11 mouse cellular contexts compared by ENCODE assay signal in the genomic region with DNA sequence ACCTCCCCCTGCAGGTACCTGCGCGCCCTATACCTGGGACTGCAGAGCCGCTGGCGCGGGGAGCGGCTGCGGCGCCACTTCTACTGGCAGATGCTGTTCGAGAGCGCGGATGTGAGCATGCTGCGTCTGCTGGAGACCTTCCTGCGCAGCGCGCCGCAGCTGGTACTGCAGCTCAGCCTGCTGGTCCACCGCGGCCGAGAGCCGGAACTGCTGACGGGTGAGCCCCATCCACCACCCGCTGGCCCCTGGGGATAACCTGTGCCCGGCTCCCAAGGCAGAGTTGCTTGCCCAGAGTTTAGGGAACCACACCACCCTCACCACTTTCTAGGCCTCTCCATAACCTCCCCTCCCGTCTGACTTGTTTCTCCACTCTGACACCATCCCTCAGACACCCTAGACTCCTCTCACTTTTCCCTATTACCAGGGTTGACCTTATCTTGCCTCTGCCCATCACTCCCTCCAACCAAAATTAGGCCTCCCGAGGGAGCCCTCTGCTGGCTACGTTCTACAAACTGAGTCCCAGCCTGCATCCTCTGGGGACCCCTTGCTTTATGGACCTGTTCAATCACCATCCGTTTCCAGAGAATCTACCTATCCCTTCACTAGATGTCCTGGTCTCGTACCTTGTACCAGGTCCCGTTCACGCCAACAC. TPM values are rescaled to one million over a fixed set of nuclear protein-coding genes. Genes with fewer than 3 reads are reported as not detected.
A peak's percentile ranks its signal among the peaks of the same experiment; 100 is the strongest.
DNase-seq lines count a peak whose midpoint lies in the region; ATAC-seq and TF ChIP-seq lines count a peak whose summit lies in the region.
"Had no signal": no experiment of that assay in that cellular context is flagged by ENCODE, and none has a peak within 500 bp of the region (broad histone marks: within the 10 kb centered on the region; RNA-seq: fewer than 3 reads in every experiment).

No protein-coding gene starts in this region.

- H3K27me3 ChIP-seq in midbrain, postnatal 0 days (ENCODE audit: insufficient read depth, low read length) = no peaks in the 10 kb centered on the region
- H3K27me3 ChIP-seq in midbrain, embryonic 13.5 days = peaks cover 32% of the 10 kb centered on the region
- peaks cover 14% of the 10 kb centered on the region for H3K27me3 ChIP-seq in kidney, postnatal 0 days (ENCODE audit: insufficient read depth, low read length)

- no peaks in the 10 kb centered on the region for H3K9me3 ChIP-seq in midbrain, postnatal 0 days (ENCODE audit: low read length)
- no peaks in the 10 kb centered on the region for H3K9me3 ChIP-seq in midbrain, embryonic 13.5 days
- no peaks in the 10 kb centered on the region for H3K9me3 ChIP-seq in kidney, postnatal 0 days (replicated peaks; ENCODE audit: low read length)
- H3K9me3 ChIP-seq: stomach, embryonic 15.5 days had no signal

- no peaks in the 10 kb centered on the region; the same call in 1 of the 2 replicates for H3K4me1 ChIP-seq in midbrain, postnatal 0 days (ENCODE audit: insufficient read depth, low read length)
- peaks cover 22% of the 10 kb centered on the region for H3K4me1 ChIP-seq in midbrain, embryonic 13.5 days (replicated peaks)
- no peaks in the 10 kb centered on the region for H3K4me1 ChIP-seq in kidney, postnatal 0 days (replicated peaks; ENCODE audit: insufficient read depth, low read length)
- H3K4me1 ChIP-seq: stomach, embryonic 15.5 days had no signal

- intact Hi-C loops in gastrocnemius, adult 2 months (cut with DNase I) = no loop called here
- intact Hi-C loops in gastrocnemius, postnatal 36 days (cut with DNase I) = no loop called here
- intact Hi-C loops in heart, postnatal 10 days (cut with DNase I) = no loop called here

- WGBS in midbrain, postnatal 0 days = 13% methylated on average over 30 of the region's 30 CpGs
- 11% methylated on average over 30 of the region's 30 CpGs for WGBS in midbrain, embryonic 13.5 days
- WGBS in kidney, postnatal 0 days = 9% methylated on average over 30 of the region's 30 CpGs

- no peak for ATAC-seq in midbrain, postnatal 0 days (ENCODE audit: low FRiP score)
- no peak for ATAC-seq in midbrain, embryonic 13.5 days
- no peak for ATAC-seq in kidney, postnatal 0 days (replicated peaks; ENCODE audit: low FRiP score, low read depth)

- no peak for DNase-seq in gastrocnemius, adult 2 months
- no peak for DNase-seq in gastrocnemius, postnatal 36 days
- no peak for DNase-seq in midbrain, postnatal 0 days (ENCODE audit: low spot score)
- no peak for DNase-seq in kidney, postnatal 0 days (ENCODE audit: low spot score)
- peak; percentile 19 to 43 for DNase-seq in thymus, postnatal 36 days
- DNase-seq in heart, postnatal 10 days = no peak
- DNase-seq in layer of hippocampus, adult 9-10 months (ENCODE audit: low spot score) = no peak
- DNase-seq: heart, postnatal 14 days had no signal

- no peak overlapping the region for H3K4me2 ChIP-seq in midbrain, postnatal 0 days (ENCODE audit: low read depth, low read length, poor library complexity, severe bottlenecking)
- H3K4me2 ChIP-seq in midbrain, embryonic 13.5 days (replicated peaks) = no peak overlapping the region
- 0 out of 2 replicates have a peak overlapping the region, but pooled peaks have one; percentile 3 for H3K4me2 ChIP-seq in kidney, postnatal 0 days (ENCODE audit: low read length)
- H3K4me2 ChIP-seq: stomach, embryonic 15.5 days had no signal

- peaks cover 16% of the 10 kb centered on the region for H3K36me3 ChIP-seq in midbrain, postnatal 0 days (ENCODE audit: insufficient read depth, low read length)
- H3K36me3 ChIP-seq in midbrain, embryonic 13.5 days = peaks cover 27% of the 10 kb centered on the region
- no peaks in the 10 kb centered on the region for H3K36me3 ChIP-seq in kidney, postnatal 0 days (ENCODE audit: insufficient read depth, low read length)
- H3K36me3 ChIP-seq: stomach, embryonic 15.5 days had no signal

- no peak overlapping the region for H3K27ac ChIP-seq in gastrocnemius, adult 2 months
- H3K27ac ChIP-seq in midbrain, postnatal 0 days (ENCODE audit: low read depth, low read length) = no peak overlapping the region
- H3K27ac ChIP-seq in midbrain, embryonic 13.5 days = no peak overlapping the region
- H3K27ac ChIP-seq in kidney, postnatal 0 days = no peak overlapping the region
- H3K27ac ChIP-seq: stomach, embryonic 15.5 days had no signal

- H3K9ac ChIP-seq in midbrain, postnatal 0 days (replicated peaks; ENCODE audit: low read length, poor library complexity, severe bottlenecking) = no peak overlapping the region
- no peak overlapping the region for H3K9ac ChIP-seq in midbrain, embryonic 13.5 days (replicated peaks)
- no peak overlapping the region for H3K9ac ChIP-seq in kidney, postnatal 0 days (ENCODE audit: low read depth, low read length)
- H3K9ac ChIP-seq: stomach, embryonic 15.5 days had no signal

- TF ChIP-seq CTCF in gastrocnemius, adult 2 months (IDR thresholded peaks at IDR 0.05) = peak; percentile 3; the same call in 1 of the 2 replicates
- TF ChIP-seq CTCF in midbrain, postnatal 0 days (IDR thresholded peaks at IDR 0.05) = peak; percentile 45
- peak; percentile 49; the same call in 1 of the 2 replicates for TF ChIP-seq CTCF in kidney, postnatal 0 days (IDR thresholded peaks at IDR 0.05; ENCODE audit: low read depth)

- no peak overlapping the region for H3K4me3 ChIP-seq in gastrocnemius, adult 2 months
- no peak overlapping the region for H3K4me3 ChIP-seq in midbrain, postnatal 0 days (ENCODE audit: low read depth, low read length)
- no peak overlapping the region for H3K4me3 ChIP-seq in midbrain, embryonic 13.5 days (replicated peaks)
- no peak overlapping the region for H3K4me3 ChIP-seq in kidney, postnatal 0 days (replicated peaks; ENCODE audit: low read depth, low read length)
- H3K4me3 ChIP-seq: stomach, embryonic 15.5 days had no signal

RNA-seq across cellular contexts. Expression of gene Ccm2l, which starts 12.9 kb away (rescaled TPM):
- 1 to 10 TPM; 4.5 to 6.9 TPM for total RNA-seq in gastrocnemius, adult 2 months (2021)
- total RNA-seq in gastrocnemius, postnatal 36 days (2021) = 1 to 10 TPM; 4.3 to 4.5 TPM
- 4.5 and 7.0 TPM in 2 replicates for total RNA-seq in midbrain, postnatal 0 days (2014; rRNA removed)
- 1.1 and 1.3 TPM in 2 replicates for polyA plus RNA-seq in midbrain, postnatal 0 days (2015; fragmentation: Nextera tagmentation; extraction: Ambion mirVana)
- 0.79 and 1.6 TPM in 2 replicates for polyA plus RNA-seq in midbrain, embryonic 13.5 days (2015; fragmentation: Nextera tagmentation; extraction: Ambion mirVana)
- polyA plus RNA-seq in kidney, postnatal 0 days (2015; fragmentation: Nextera tagmentation; extraction: Ambion mirVana) = 3.4 TPM in 2 replicates
- total RNA-seq in heart, postnatal 10 days (2021) = 10 to 100 TPM; 26.9 to 29.1 TPM
- total RNA-seq: CH12.LX had no signal

RNA-seq across cellular contexts. Expression of gene Xkr7, which starts 21.2 kb away (rescaled TPM):
- not detected for total RNA-seq in gastrocnemius, adult 2 months (2021)
- total RNA-seq in gastrocnemius, postnatal 36 days (2021) = not detected
- 34.0 and 35.5 TPM in 2 replicates for total RNA-seq in midbrain, postnatal 0 days (2014; rRNA removed)
- 1.1 and 1.4 TPM in 2 replicates for polyA plus RNA-seq in midbrain, postnatal 0 days (2015; fragmentation: Nextera tagmentation; extraction: Ambion mirVana)
- 1.7 and 2.0 TPM in 2 replicates for polyA plus RNA-seq in midbrain, embryonic 13.5 days (2015; fragmentation: Nextera tagmentation; extraction: Ambion mirVana)
- polyA plus RNA-seq in kidney, postnatal 0 days (2015; fragmentation: Nextera tagmentation; extraction: Ambion mirVana) = not detected in 2 replicates
- not detected for total RNA-seq in heart, postnatal 10 days (2021)
- total RNA-seq: CH12.LX; heart, postnatal 14 days had no signal

RNA-seq across cellular contexts. Expression of gene Pdrg1, which starts 37.6 kb away (rescaled TPM):
- total RNA-seq in gastrocnemius, adult 2 months (2021) = 10 to 100 TPM; 73.6 to 91.5 TPM
- 10 to 100 TPM; 69.5 to 74.1 TPM for total RNA-seq in gastrocnemius, postnatal 36 days (2021)
- 54.5 and 60.7 TPM in 2 replicates for total RNA-seq in midbrain, postnatal 0 days (2014; rRNA removed)
- 240 and 249 TPM in 2 replicates for polyA plus RNA-seq in midbrain, postnatal 0 days (2015; fragmentation: Nextera tagmentation; extraction: Ambion mirVana)
- 175 and 193 TPM in 2 replicates for polyA plus RNA-seq in midbrain, embryonic 13.5 days (2015; fragmentation: Nextera tagmentation; extraction: Ambion mirVana)
- 103 and 109 TPM in 2 replicates for polyA plus RNA-seq in kidney, postnatal 0 days (2015; fragmentation: Nextera tagmentation; extraction: Ambion mirVana)
- 10 to 100 TPM; 74.9 to 81.3 TPM for total RNA-seq in heart, postnatal 10 days (2021)

RNA-seq across cellular contexts. Expression of gene Hck, which starts 55.4 kb away (rescaled TPM):
- total RNA-seq in gastrocnemius, adult 2 months (2021) = under 1 TPM; 0.20 to 0.45 TPM
- under 1 TPM; 0.20 to 0.30 TPM for total RNA-seq in gastrocnemius, postnatal 36 days (2021)
- 11.7 and 13.7 TPM in 2 replicates for total RNA-seq in midbrain, postnatal 0 days (2014; rRNA removed)
- polyA plus RNA-seq in midbrain, postnatal 0 days (2015; fragmentation: Nextera tagmentation; extraction: Ambion mirVana) = 8.7 and 9.6 TPM in 2 replicates
- polyA plus RNA-seq in midbrain, embryonic 13.5 days (2015; fragmentation: Nextera tagmentation; extraction: Ambion mirVana) = 1.3 TPM in 2 replicates
- polyA plus RNA-seq in kidney, postnatal 0 days (2015; fragmentation: Nextera tagmentation; extraction: Ambion mirVana) = 3.6 and 4.3 TPM in 2 replicates
- 1 to 10 TPM; 1.0 to 1.2 TPM for total RNA-seq in heart, postnatal 10 days (2021)

Comparison
In these comparisons a context has a peak if more than half of its experiments do, and no peak if none do; other contexts are left out.
1. DNase-seq: peak in thymus, postnatal 36 days (2 of 2); none in gastrocnemius, adult 2 months (single experiment), gastrocnemius, postnatal 36 days (0 of 2), midbrain, postnatal 0 days (single experiment), kidney, postnatal 0 days (single experiment), heart, postnatal 10 days (0 of 2) and layer of hippocampus, adult 9-10 months (single experiment).
2. RNA of gene Xkr7, which starts 21.2 kb away (total RNA-seq): 34.0 to 35.5 TPM in midbrain, postnatal 0 days; not detected in gastrocnemius, postnatal 36 days, not detected in gastrocnemius, adult 2 months and not detected in heart, postnatal 10 days; every median in the first group is over 10 times any median in the second.
3. Peak in every context shown above with its lines, with median percentiles within 50 percentile points of each other: CTCF ChIP-seq.